Mouse (Mus musculus) ES-E14 (cell line): Measurements from ENCODE around the gene Smurf2.

Source experiments
- MAFK ChIP-seq: IDR thresholded peaks from 2 replicates; pipeline ENCODE4 v1.6.1; 2014; ENCODE audit warnings: mild to moderate bottlenecking, low read depth, low read length, inconsistent platforms; ENCODE audit not compliant: insufficient read depth
- ZC3H11A ChIP-seq: IDR thresholded peaks from 2 replicates; pipeline ENCODE4 v1.6.1; 2012; ENCODE audit warnings: low read depth, mild to moderate bottlenecking, inconsistent platforms, low read length, borderline replicate concordance
- ZNF384 ChIP-seq: IDR thresholded peaks from 2 replicates; pipeline ENCODE4 v1.6.1; 2012; ENCODE audit warnings: low read depth, low read length, inconsistent platforms

DNA sequence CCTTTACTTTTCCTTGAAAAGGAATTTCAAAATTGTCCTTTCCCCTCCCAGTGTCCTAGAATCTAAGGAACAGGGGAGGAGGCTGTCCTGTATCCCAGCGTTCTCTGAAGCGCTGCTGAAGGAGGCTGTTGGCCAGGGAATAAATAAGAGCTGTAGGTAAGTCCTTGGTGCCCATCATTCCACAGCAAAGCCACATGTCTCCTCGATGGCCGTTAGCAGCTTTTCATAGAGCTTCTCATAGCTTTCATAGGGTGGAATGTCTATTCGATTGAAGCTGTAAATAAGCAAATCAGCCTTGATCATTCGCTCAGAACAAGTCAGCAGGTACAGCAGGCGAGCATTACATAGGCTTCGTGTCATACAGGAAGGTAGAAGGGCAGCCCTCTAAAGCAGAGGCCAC lies 98.0 kb downstream of the Smurf2 start:
- TF ChIP-seq ZC3H11A (no peak), MAFK (no peak), ZNF384 (no peak)
